Mouse (Mus musculus) adrenal gland, postnatal 36 days (tissue): ENCODE results near the gene Gm5244. TPM values are rescaled to one million over a fixed set of nuclear protein-coding genes. Genes with fewer than 3 reads are reported as not detected.

Experiments
- total RNA-seq, 2 experiments: library from RNA; stranded (reverse); gene quantifications; 2 replicates each; pipeline ENCODE4 v1.2.3; 2021

Gm5244 gene
- total RNA-seq, 2 experiments from 2014 or later: not detected

Other genes starting within 250 kb of the Gm5244 start
- under 1 TPM in 1 of 2 experiments, not detected in 1; 0.53 TPM for gene Gm4952, start 246.7 kb upstream of the Gm5244 start, total RNA-seq
- gene Glyat, start 213.4 kb upstream of the Gm5244 start, total RNA-seq: under 1 TPM in 1 of 2 experiments, not detected in 1; 0.33 TPM
- gene Olfr1442, start 176.2 kb upstream of the Gm5244 start, total RNA-seq: not detected
- gene Olfr1443, start 168.6 kb upstream of the Gm5244 start, total RNA-seq: not detected
- not detected for gene Keg1, start 150.9 kb upstream of the Gm5244 start, total RNA-seq
- 1 to 10 TPM; 1.6 to 2.8 TPM for gene Cntf, start 81.0 kb upstream of the Gm5244 start, total RNA-seq
- 10 to 100 TPM; 72.7 to 88.4 TPM for gene Zfp91, start 50.6 kb upstream of the Gm5244 start, total RNA-seq
- gene Lpxn, start 50.5 kb upstream of the Gm5244 start, total RNA-seq: 1 to 10 TPM; 1.6 to 1.8 TPM
- gene Olfr1444, start 10.6 kb downstream of the Gm5244 start, total RNA-seq: not detected
- gene Olfr1445, start 37.2 kb downstream of the Gm5244 start, total RNA-seq: not detected
- not detected for gene Olfr1446, start 46.8 kb downstream of the Gm5244 start, total RNA-seq
- not detected for gene Olfr1447, start 57.1 kb downstream of the Gm5244 start, total RNA-seq
- not detected for gene Olfr1448, start 77.7 kb downstream of the Gm5244 start, total RNA-seq
- gene Olfr1449, start 84.2 kb downstream of the Gm5244 start, total RNA-seq: not detected
- gene Olfr1450, start 103.6 kb downstream of the Gm5244 start, total RNA-seq: not detected
- gene Olfr1451, start 148.3 kb downstream of the Gm5244 start, total RNA-seq: not detected
- not detected for gene Olfr1453, start 181.6 kb downstream of the Gm5244 start, total RNA-seq
- not detected for gene Olfr1454, start 213.9 kb downstream of the Gm5244 start, total RNA-seq